Mouse (Mus musculus): Measurements from ENCODE around the gene Prpmp5. TPM values are rescaled to one million over a fixed set of nuclear protein-coding genes. Genes with fewer than 3 reads are reported as not detected.
"Not testable (repeated sequence)": the region's sequence is repeated elsewhere in the genome, so short reads cannot be mapped to it uniquely, and the experiment has no call there.

The Prpmp5 gene
- total RNA-seq (2021) = not detected

DNA sequence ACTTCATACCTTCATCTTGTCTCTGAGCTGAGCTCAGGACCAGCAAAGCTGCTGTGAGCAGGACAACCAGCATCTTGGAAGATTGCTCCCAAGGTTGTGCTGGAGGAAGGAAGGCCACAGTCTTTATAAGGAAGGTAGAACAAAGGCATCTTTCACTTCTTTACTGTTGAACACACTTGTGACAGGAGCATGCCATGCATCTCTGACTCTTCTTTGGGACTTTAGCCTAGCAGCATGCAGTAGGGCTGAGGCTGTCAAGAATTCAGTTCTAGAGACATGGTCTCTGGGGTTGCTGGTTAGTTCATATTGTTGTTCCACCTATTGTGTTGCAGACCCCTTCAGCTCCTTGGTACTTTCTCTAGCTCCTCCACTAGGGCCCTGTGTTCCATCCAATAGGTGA, at the start of gene Prpmp5:
Gene Prpmp5 (minus strand): TSS at position 101 of the 400 bp plus-strand sequence.
- not testable (repeated sequence) for DNase-seq

GRCm38 (mm10) chr6:132364034-132364433, 49.5 kb upstream of the Prpmp5 start, which contains the start of gene Gm8882:
TSS of gene Gm8882 (minus strand) at chr6:132364134.
- DNase-seq = not testable (repeated sequence)

Other genes starting within 250 kb of the Prpmp5 start
- gene Prb1, start 104.2 kb downstream of the Prpmp5 start, total RNA-seq (2021) = not detected
- not detected for gene Gm8882, start 49.4 kb upstream of the Prpmp5 start, total RNA-seq (2021)